Mouse (Mus musculus) neural tube, embryonic 10.5 days (tissue): ENCODE measurements around the gene Olfr706.
"Not testable (repeated sequence)": the region's sequence is repeated elsewhere in the genome, so short reads cannot be mapped to it uniquely, and the experiment has no call there.

ENCODE experiments used
- DNase-seq: peaks from one replicate; pipeline ENCODE4 v3.0.0-alpha.2; 2017; ENCODE audit warnings: low spot score; ENCODE audit errors: extremely low spot score

Olfr706 gene

DNA sequence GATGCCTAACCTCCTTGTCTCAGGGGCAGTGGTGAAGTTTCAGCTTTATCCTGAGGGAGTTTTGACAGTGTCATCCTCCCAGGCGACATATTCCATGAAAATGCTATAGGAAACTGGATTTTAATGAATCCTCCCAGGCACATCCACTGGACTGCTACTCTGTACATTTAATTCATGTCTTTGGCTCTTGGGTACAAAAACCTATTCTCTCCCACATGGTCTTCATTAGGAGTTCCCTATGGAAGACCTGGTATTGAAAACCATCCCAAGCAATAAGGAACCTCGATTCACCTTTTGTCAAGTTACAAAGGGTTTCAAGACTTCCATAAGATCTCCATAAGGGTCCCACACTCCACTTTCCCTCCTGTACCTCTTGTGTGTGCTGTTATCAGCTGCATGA lies at the start of gene Olfr706:
Gene Olfr706, minus strand, starts transcription at position 101 of the 400 bp plus-strand sequence.
- DNase-seq: no peak

DNA sequence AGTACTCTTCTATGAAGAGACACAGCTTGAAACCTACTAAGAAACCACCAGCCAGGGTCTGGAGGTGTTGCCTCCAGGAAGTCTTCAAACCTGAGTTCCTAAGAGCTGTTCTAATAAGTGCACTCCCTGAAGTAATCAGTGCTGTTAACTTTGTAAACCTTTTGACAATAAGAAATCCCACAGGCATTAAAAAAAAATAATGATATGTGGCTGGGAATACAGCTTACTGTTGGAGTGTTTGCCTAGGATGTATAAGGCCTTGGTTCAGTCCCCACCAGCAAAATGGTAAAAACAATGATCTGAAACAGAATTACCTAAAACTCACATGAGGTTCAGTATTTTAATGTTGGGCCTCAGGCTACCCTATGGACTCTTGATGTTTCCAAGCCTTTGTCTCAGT lies 44.2 kb upstream of the Olfr706 start, which contains the start of gene Olfr709-ps1:
Gene Olfr709-ps1, minus strand, starts transcription at position 101 of the 400 bp plus-strand sequence.
- DNase-seq: no peak

DNA sequence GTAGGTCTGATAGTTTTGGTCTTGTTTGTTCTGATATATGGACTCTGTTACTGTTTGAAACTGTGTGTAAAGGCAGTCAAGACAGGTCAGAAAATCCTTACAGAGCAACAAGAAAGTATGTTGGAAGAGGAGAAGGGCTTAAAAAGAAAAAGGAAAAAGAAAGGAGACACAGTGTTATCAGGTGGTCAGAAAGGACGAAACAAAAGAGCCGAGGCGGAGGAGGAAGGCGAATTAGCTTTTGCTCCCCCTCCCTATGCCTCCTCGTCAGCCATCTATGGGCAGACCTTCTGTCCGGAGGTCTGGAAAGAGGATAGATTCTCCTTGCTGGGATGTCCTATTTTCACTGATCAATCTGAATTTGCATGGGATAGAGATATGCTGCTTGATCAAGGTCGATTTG lies 33.0 kb upstream of the Olfr706 start:
- DNase-seq: not testable (repeated sequence)

DNA sequence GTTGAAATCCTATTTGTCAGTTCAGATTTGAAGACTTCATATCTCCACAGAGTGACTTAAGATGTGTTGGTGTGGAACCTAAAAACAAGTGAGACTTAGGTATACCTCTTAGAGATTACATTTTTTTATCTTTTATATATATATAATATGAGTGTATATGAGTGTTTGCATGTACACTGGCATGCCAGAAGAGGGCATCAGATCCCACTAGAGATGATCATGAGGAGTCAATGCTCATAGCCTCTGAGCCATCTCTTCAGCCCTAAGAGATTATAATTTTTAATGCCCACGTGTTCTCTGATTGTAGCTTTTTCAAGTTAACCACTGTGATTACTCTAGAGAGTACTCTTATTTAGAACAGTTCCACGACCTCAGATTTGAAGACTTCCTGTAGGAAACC lies 19.7 kb upstream of the Olfr706 start, which contains the start of gene Olfr1532-ps1:
Gene Olfr1532-ps1, plus strand, starts transcription at position 326 of the 400 bp plus-strand sequence.
- DNase-seq: no peak

DNA sequence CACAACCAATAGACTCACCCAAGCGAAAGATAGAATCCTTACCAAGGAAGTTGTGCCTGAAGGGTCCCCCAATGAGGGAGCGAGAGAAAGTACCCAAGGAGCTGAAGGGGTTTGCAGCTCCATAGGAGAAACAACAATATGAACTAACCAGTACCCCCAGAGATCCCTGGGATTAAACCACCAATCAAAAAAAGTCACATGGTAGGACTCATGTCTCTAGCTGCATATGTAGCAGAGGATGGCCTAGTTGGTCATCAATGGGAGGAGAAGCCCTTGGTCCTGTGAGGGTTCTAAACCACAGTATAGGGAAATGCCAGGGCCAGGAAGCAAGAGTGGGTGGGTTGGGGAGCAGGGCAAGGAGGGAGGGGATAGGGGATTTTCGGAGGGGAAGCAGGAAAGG lies 13.2 kb upstream of the Olfr706 start, which contains the start of gene Olfr707:
Gene Olfr707, minus strand, starts transcription at position 101 of the 400 bp plus-strand sequence.
- DNase-seq: not testable (repeated sequence)

DNA sequence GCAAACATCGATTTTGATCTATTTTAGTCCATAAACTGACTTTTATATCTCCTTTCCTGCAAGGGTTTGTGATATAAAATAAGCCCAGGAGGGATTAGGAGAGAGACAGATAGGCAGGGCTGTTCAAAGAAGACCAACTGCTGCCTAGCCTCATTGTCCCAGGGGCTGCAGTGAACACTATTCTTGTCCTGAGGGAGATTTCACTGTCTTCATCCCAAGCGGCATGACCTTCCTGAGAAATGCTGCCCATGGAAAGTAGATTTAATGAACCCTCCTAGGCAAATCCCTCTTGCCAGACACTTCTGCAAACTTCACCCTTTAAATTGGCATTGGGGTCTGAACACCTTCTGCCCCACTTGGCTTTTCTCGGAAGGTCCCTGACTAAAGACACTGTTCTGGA lies 11.2 kb downstream of the Olfr706 start, which contains the start of gene Olfr705:
Gene Olfr705, minus strand, starts transcription at position 101 of the 400 bp plus-strand sequence.
- DNase-seq: no peak

DNA sequence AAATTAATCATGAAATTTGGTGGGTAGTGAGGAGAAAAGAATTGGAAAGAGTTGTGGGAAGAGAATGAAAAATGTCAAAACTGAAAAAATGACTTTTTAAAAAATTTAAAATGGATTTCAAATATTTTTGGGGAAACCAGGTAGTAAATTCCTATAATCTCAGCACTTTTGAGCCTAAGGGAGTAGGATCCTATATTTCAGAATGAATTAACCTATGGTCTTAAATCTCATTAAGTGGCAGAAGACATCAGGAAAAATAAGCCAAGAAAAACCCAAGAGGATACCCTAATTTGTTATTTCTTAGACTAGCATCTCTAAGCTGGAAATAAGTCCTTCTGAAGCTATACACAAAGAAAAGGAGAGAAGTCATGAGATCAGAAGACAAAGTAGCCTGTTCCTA lies 25.1 kb downstream of the Olfr706 start, which contains the start of gene Olfr704:
Gene Olfr704, plus strand, starts transcription at position 301 of the 400 bp plus-strand sequence.
- DNase-seq: no peak

DNA sequence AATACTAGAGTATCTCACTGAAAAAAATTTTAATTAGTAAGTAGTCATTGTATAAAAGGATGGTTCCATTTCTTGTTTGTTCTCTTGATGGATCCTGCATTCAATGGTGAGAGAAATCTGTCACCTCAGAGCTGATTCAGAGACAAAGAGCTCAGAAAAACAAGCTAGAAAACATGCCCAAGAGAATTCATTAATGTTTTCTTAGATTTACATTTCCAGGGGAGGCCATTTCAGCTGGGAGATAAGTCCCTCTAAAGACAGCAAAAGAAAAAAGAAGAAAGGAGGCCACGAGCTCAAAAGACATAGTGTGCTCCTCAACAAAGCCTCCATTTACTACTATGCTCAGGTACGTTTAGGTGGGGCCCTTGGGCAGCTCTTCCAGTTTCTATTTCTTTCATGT lies 44.9 kb downstream of the Olfr706 start, which contains the start of gene Olfr703:
Gene Olfr703, plus strand, starts transcription at position 301 of the 400 bp plus-strand sequence.
- DNase-seq: no peak

DNA sequence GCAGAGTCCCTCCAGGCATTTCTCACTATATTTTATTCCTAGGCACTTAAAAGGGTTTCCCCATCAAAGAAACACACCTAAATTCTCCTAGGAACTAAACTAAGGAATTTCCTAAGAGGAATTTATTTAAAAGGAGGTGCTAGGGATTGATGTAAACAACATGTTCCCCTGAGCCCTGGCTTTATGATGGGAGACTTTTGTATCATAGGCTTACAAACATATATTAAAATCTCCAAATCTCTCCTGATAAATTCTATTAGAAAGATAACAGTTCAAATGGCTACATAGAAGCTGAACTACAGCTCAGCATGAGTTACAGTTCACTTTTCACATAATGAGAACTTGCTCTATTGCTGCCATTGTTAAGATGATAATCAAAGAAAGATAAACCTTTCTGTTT lies 54.2 kb downstream of the Olfr706 start, which contains the start of gene Olfr702:
Gene Olfr702, minus strand, starts transcription at position 101 of the 400 bp plus-strand sequence.
- no peak for DNase-seq
